Mouse (Mus musculus): ENCODE data around the gene Kifc3.

DNA sequence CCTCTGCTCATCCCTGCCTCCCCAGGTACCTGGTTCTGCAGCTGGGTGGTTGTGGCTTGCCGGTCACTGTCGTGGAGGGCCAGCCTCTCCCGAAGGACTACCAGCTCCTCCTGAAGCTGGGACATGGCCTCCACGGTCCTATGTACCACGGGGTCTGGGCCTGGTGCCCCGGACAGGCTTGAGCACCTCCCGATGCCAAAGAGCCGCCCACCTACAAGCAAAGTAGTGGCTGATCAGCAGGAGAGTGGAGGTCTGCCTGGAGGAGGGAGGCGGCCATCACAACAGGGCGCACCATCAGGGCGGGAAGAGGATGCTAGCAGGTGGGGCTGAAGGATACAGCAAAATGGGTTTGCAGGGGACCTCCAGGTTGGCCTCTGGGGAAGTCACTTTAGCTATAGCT, 76.1 kb downstream of the Kifc3 start:
- TF ChIP-seq CTCF (IDR thresholded peaks at IDR 0.05; ENCODE audit: low read depth, low read length) (no peak), POLR2A (IDR thresholded peaks at IDR 0.05; ENCODE audit: borderline replicate concordance, low read depth, low read length) (no peak)

All from bone marrow macrophage, adult 2 months (primary cell).